Mouse (Mus musculus) liver, embryonic 11.5 days (tissue): Measurements from ENCODE around the gene Cerk. TPM values are rescaled to one million over a fixed set of nuclear protein-coding genes. Genes with fewer than 3 reads are reported as not detected.
"Not testable (repeated sequence)": the region's sequence is repeated elsewhere in the genome, so short reads cannot be mapped to it uniquely, and the experiment has no call there.

ENCODE experiments used
- ATAC-seq: fragments of 200-750 bp; cut with Nextera tagmentation; replicated peaks from 2 replicates; pipeline ENCODE4 v1.8.0; 2017; ENCODE audit warnings: moderate number of reproducible peaks, mild to moderate bottlenecking, moderate TSS enrichment, moderate library complexity; ENCODE audit not compliant: low FRiP score
- DNase-seq: peaks from one replicate; pipeline ENCODE4 v3.0.0-alpha.2; 2017; ENCODE audit warnings: low spot score
- H3K27ac ChIP-seq: fragments of 300-500 bp; sonication (generic); 2 replicates; pipeline ENCODE4 v1.5.1; 2014; ENCODE audit warnings: mild to moderate bottlenecking, low read depth, low read length, control low read depth
- H3K27me3 ChIP-seq: fragments of 300-500 bp; sonication (generic); replicated peaks from 2 replicates; pipeline ENCODE4 v1.6.1; 2014; ENCODE audit warnings: low read length, mixed read lengths; ENCODE audit not compliant: control insufficient read depth, insufficient read depth
- H3K36me3 ChIP-seq: fragments of 300-500 bp; sonication (generic); 2 replicates; pipeline ENCODE4 v1.6.1; 2014; ENCODE audit warnings: mild to moderate bottlenecking, low read length, moderate library complexity, mixed read lengths; ENCODE audit not compliant: control insufficient read depth, insufficient read depth
- H3K4me1 ChIP-seq: fragments of 300-500 bp; sonication (generic); replicated peaks from 2 replicates; pipeline ENCODE4 v1.6.1; 2014; ENCODE audit warnings: low read length, mixed read lengths; ENCODE audit not compliant: control insufficient read depth, insufficient read depth
- H3K4me2 ChIP-seq: fragments of 300-500 bp; sonication (generic); 2 replicates; pipeline ENCODE4 v1.6.1; 2014; ENCODE audit warnings: mild to moderate bottlenecking, control low read depth, moderate library complexity
- H3K4me3 ChIP-seq: fragments of 300-500 bp; sonication (generic); 2 replicates; pipeline ENCODE4 v1.5.1; 2014; ENCODE audit warnings: low read depth, low read length, control low read depth
- H3K9ac ChIP-seq: fragments of 300-500 bp; sonication (generic); 2 replicates; pipeline ENCODE4 v1.6.1; 2014; ENCODE audit warnings: low read depth, low read length, control low read depth
- H3K9me3 ChIP-seq: fragments of 300-500 bp; sonication (generic); 2 replicates; pipeline ENCODE4 v1.6.1; 2016; ENCODE audit warnings: low read length, inconsistent platforms, mixed read lengths; ENCODE audit not compliant: control insufficient read depth
- WGBS: fragments of 180-500 bp; shearing (Covaris S2); extraction: QIAGEN DNeasy Blood & Tissue Kit; methylation state at CpG from one replicate; pipeline ENCODE4 v1.1.7; 2014; 5-methylcytosine and 5-hydroxymethylcytosine counted together
- polyA plus RNA-seq: library from polyadenylated mRNA; unstranded; fragments of >200 nt; fragmentation: Nextera tagmentation; extraction: Ambion mirVana; gene quantifications from 2 replicates; pipeline ENCODE4 v1.2.1, GENCODE M21; 2014

Cerk gene
- polyA plus RNA-seq, 1 experiment from 2014 or later: 8.5 TPM

DNA sequence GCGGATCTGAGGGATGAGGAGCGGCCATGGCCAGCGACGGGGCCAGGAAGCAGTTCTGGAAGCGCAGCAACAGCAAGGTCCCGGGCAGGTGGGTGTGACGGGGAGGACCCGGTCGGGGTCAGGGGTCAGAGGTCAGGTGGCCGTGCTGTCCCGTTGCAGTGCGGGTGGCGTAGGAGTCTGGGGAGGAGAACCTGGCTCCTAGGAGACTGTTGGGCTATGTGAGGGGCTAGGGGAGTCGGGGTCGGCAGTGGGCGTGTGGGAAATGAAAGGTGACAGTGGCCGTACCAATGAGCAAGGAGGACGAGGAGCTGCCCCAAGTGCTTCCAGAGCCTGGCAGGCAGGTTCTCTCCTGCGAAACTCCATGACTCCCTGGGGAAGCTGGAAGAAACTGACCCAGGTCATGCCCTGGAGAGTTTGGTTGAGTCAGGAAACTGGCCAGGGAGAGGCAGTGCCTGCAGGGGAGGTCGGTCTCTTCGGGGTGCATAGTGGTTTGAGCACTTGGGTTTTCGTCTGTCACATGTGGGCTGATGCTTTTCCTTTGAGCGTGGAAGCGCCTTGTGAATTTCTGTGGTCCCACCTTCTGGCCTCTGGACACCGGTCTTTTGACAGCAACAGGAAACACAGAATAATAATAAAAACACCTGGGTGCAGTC lies 28.7 kb upstream of the Cerk start:
- Histone ChIP-seq H3K36me3 (no peaks in the 10 kb centered on the region), H3K4me3 (peak overlapping the region; percentile 93), H3K4me2 (peak overlapping the region; percentile 90), H3K27me3 (no peaks in the 10 kb centered on the region), H3K9me3 (no peaks in the 10 kb centered on the region), H3K27ac (peak overlapping the region; percentile 87), H3K9ac (peak overlapping the region; percentile 89), H3K4me1 (peaks cover 12% of the 10 kb centered on the region; the same call in 1 of the 2 replicates)
- DNase-seq: no peak
- ATAC-seq: no peak
- 16% methylated on average over 25 of the region's 25 CpGs for WGBS

DNA sequence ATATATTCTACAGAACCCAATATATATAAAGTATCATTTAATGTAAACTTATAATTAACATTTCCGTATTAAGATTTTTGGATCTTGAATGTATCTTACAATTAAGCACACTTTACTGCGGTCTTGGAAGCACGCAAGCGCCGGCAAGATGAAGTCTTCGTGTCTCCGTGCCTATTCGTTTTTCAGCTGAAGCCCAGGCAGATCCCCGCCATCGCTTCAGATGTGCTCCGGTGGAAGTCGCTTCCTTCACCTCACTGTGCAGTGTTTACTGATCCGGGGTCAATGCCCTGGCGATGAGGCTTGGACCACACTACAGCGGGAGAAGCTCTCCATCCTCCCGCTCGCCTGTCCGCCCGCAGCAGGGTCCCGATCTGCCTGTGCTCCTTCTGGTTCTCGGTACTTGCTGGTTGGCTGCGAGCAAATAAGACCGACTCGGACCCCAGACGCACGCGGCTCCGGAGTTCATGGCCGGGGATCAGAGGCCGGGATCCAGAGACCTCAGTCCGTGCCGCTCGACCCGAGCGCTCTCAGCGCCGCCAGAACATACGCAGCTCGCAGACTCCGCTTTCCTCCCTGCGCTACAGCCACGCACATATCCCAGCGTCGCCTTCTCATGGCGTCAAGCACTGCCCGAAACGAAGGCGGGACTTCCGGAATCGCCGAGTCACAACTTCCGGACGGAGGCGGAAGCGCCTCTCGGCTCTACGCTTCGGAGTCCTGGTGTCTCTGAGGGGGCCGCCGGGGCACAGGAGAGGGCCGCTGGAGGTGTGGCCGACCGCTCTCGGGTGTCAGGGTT lies 28.0 kb upstream of the Cerk start, which contains the start of gene Tbc1d22a:
Gene Tbc1d22a (plus strand): TSS at position 707 of the 796 bp plus-strand sequence.
- Histone ChIP-seq H3K36me3 (no peaks in the 10 kb centered on the region), H3K9me3 (no peaks in the 10 kb centered on the region), H3K4me2 (peak within 1 kb of the TSS; percentile 90), H3K27me3 (no peaks in the 10 kb centered on the region), H3K9ac (peak within 1 kb of the TSS; percentile 89), H3K4me1 (peaks cover 12% of the 10 kb centered on the region; the same call in 1 of the 2 replicates), H3K27ac (peak within 1 kb of the TSS; percentile 87), H3K4me3 (peak within 1 kb of the TSS; percentile 93)
- WGBS: under 1% methylated on average over 64 of the region's 64 CpGs
- DNase-seq (peak; percentile 93), ATAC-seq (peak; percentile 93)

DNA sequence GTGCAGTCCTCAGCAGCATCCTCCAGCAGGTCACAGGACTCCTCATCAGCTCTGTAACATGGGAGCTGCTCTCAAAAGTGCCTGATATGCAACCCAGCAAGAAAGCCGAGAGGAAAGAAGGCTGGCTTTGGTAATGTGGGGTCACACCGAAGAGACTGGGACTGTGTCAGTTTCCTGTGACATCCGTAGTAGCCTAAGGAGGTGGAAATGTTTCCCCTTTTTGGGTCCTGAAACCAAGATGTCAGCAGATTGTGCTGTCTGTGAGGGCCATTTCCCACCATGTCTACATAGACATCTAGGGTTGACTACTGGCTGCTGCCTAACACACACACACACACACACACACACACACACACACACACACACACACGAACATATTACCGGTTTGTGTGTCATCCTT lies 26.3 kb upstream of the Cerk start:
- 85% methylated on average over 5 of the region's 5 CpGs for WGBS
- not testable (repeated sequence) for H3K9me3 ChIP-seq, ATAC-seq, H3K27ac ChIP-seq, H3K9ac ChIP-seq, DNase-seq, H3K4me2 ChIP-seq, H3K27me3 ChIP-seq, H3K36me3 ChIP-seq
- Histone ChIP-seq H3K4me3 (0 out of 2 replicates have a peak overlapping the region, but pooled peaks have one; percentile 12), H3K4me1 (peaks cover 12% of the 10 kb centered on the region; the same call in 1 of the 2 replicates)

DNA sequence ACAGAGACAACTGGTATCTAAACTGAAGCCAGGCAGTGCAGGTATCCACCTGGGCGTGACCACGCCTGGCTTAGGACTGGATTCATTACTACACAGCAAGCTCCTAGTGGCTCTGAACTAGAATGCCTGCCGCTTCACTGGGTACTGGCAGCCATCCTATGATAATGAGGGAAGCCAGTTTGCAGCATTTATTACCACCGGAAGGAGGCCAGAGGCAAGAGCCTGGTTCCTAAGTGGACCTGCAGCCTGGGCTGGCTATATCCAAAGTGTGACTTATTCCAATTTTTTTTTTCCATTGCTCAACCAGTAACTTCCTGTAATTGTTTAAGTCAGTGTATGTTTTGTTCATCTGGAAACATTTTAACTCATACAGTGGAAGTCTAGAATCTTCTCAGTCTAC lies 20.4 kb upstream of the Cerk start:
- H3K27me3 ChIP-seq: no peaks in the 10 kb centered on the region
- H3K4me1 ChIP-seq: peaks cover 20% of the 10 kb centered on the region
- H3K27ac ChIP-seq: no peak overlapping the region
- no peak overlapping the region for H3K4me2 ChIP-seq
- H3K4me3 ChIP-seq: no peak overlapping the region
- ATAC-seq: no peak
- no peak for DNase-seq
- 78% methylated on average over 4 of the region's 4 CpGs for WGBS
- H3K9me3 ChIP-seq: no peaks in the 10 kb centered on the region
- no peaks in the 10 kb centered on the region for H3K36me3 ChIP-seq
- no peak overlapping the region for H3K9ac ChIP-seq

DNA sequence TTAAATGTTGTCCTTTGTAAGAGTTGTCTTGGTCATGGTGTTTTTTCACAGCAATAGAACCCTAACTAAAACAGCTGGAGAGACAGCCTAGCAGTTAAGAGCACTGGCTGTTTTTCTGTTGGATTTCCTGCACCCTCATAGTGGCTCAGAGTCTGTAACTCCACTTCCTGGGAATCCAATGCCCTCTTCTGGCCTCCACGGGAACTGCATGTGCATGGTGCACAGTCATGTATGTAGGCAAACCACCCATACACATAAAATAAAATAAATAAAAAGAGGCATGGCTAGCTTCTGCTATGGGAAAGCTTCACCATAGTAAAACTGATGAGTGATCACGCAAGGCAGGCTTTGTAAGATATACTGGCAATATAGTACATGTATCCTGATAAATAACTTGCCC lies 19.4 kb upstream of the Cerk start:
- WGBS: 54% methylated on average over 2 of the region's 2 CpGs
- ATAC-seq: peak; percentile 35; the same call in 1 of the 2 replicates
- H3K9me3 ChIP-seq: no peaks in the 10 kb centered on the region
- H3K36me3 ChIP-seq: no peaks in the 10 kb centered on the region
- no peak overlapping the region for H3K4me2 ChIP-seq
- no peak overlapping the region for H3K9ac ChIP-seq
- H3K27ac ChIP-seq: no peak overlapping the region
- no peaks in the 10 kb centered on the region for H3K27me3 ChIP-seq
- no peak for DNase-seq
- H3K4me1 ChIP-seq: peaks cover 20% of the 10 kb centered on the region
- H3K4me3 ChIP-seq: no peak overlapping the region

DNA sequence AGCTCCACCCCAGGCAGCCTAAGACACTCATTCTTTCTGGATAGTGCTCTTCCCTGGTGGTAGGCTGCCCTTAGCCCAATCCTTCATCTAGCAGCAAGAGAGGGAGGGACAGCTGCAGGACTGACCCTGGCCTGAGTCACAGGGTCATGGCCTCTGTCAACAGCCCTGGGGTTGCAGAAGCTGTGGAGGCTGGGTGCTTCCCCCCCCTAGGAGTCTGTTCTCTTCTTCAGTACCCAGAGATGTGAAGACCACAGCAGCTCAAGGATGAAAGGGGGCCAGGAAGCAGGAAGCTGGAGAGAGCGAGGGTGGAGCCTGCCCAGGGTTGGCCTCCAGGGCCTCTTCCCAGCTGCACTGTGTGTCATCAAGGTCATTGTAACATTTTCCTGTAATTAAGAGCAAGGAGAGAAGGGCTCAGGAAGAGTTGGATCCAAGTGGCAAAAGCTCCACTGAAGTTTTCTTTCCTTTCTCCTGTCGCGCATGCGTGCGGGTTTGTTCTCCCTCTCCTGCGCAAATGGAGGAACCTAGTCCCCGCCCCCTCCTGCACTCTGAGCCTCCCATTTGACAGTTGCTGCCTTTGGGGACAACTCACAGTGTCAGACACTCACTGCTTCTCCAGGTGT lies 18.1 kb upstream of the Cerk start:
- DNase-seq: no peak
- WGBS: 31% methylated on average over 7 of the region's 7 CpGs
- H3K4me3 ChIP-seq: 0 out of 2 replicates have a peak overlapping the region, but pooled peaks have one; percentile 20

DNA sequence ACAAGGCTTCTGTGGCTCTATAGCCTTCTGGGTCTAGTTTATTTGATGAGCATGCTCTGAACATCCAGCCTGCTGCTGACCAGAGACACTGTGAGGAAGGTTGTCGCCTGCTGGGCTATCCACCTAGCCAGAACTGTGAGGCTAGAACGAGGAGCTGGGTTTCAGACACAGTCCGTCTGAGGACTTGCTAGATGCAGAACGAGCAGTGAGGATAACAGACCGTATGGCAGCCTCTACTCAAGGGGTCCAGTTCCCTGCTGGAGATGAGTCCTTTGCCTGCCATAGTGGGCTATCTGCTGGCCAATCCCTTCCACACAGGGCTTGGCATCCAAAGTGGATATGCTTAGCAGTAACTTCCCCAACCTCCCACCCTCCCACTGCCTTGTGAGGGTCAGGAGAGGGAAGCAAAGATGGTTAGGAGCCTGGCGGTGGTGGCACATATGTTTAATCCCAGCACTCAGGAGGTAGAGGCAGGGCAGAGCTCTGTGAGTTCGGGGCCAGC lies 17.4 kb upstream of the Cerk start:
- Histone ChIP-seq H3K4me1 (peaks cover 20% of the 10 kb centered on the region), H3K9ac (no peak overlapping the region), H3K9me3 (no peaks in the 10 kb centered on the region), H3K27ac (peak overlapping the region; percentile 52), H3K4me2 (peak overlapping the region; percentile 12; the same call in 1 of the 2 replicates), H3K4me3 (no peak overlapping the region), H3K27me3 (no peaks in the 10 kb centered on the region), H3K36me3 (no peaks in the 10 kb centered on the region)
- ATAC-seq: no peak
- DNase-seq: no peak
- 72% methylated on average over 7 of the region's 7 CpGs for WGBS

More for the DNA sequence above, 18.1 kb upstream of the Cerk start:
- peak overlapping the region; percentile 52 for H3K27ac ChIP-seq
- peaks cover 20% of the 10 kb centered on the region for H3K4me1 ChIP-seq
- H3K27me3 ChIP-seq: no peaks in the 10 kb centered on the region
- peak; percentile 46; the same call in 1 of the 2 replicates for ATAC-seq
- H3K4me2 ChIP-seq: peak overlapping the region; percentile 54
- H3K9me3 ChIP-seq: no peaks in the 10 kb centered on the region
- H3K36me3 ChIP-seq: no peaks in the 10 kb centered on the region
- H3K9ac ChIP-seq: 0 out of 2 replicates have a peak overlapping the region, but pooled peaks have one; percentile 30

DNA sequence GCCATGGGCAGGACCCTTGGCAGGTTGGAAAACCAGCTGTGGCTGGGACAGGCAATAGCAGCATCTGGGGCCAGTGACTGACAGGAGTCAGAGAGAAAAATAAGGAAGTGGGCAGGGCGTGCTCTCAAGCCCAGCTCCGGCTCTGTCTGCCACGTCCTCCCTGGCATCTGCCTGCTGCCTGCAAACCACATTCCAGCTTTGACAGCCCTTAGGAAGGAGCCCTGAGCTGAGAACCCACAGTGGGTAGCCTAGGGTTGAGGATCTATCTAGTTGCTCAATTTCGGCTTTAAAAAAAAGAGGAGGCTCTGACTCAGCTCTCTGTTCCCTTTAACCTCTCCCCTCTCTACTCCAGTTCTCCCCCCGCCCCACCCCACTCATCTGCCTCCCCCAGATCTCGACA lies 16.7 kb upstream of the Cerk start:
- DNase-seq: no peak
- no peak overlapping the region for H3K4me3 ChIP-seq
- H3K4me2 ChIP-seq: peak overlapping the region; percentile 33
- H3K9ac ChIP-seq: no peak overlapping the region
- no peaks in the 10 kb centered on the region for H3K36me3 ChIP-seq
- H3K9me3 ChIP-seq: no peaks in the 10 kb centered on the region
- H3K27me3 ChIP-seq: no peaks in the 10 kb centered on the region
- H3K4me1 ChIP-seq: peaks cover 20% of the 10 kb centered on the region
- WGBS: 28% methylated on average over 6 of the region's 6 CpGs
- ATAC-seq: peak; percentile 36
- no peak overlapping the region; the same call in 1 of the 2 replicates for H3K27ac ChIP-seq
